Mouse (Mus musculus): ENCODE data around the gene Tigar.

Tigar gene

GRCm38 (mm10) chr6:127142154-127143123 lies 33.1 kb upstream of the Tigar start:
- peak; percentile 72 for DNase-seq (ENCODE audit: low read depth, low spot score)

GRCm38 (mm10) chr6:127138962-127139361 lies 29.6 kb upstream of the Tigar start:
- no peak for DNase-seq (ENCODE audit: low read depth, low spot score)

GRCm38 (mm10) chr6:127133433-127134245 lies 24.3 kb upstream of the Tigar start:
- no peak for DNase-seq (ENCODE audit: low read depth, low spot score)

GRCm38 (mm10) chr6:127132719-127133118 lies 23.4 kb upstream of the Tigar start:
- no peak for DNase-seq (ENCODE audit: low read depth, low spot score)

GRCm38 (mm10) chr6:127131946-127132345 lies 22.6 kb upstream of the Tigar start:
- no peak for DNase-seq (ENCODE audit: low read depth, low spot score)

- no peak for DNase-seq (ENCODE audit: low read depth, low spot score)
These were observed 21.0 kb upstream of the Tigar start for GRCm38 (mm10) chr6:127130377-127130776.

GRCm38 (mm10) chr6:127129659-127130058 lies 20.3 kb upstream of the Tigar start:
- DNase-seq (ENCODE audit: low read depth, low spot score) = no peak

GRCm38 (mm10) chr6:127123506-127123905 lies 14.1 kb upstream of the Tigar start:
- no peak for DNase-seq (ENCODE audit: low read depth, low spot score)

- DNase-seq (ENCODE audit: low read depth, low spot score) = no peak
These were observed 13.6 kb upstream of the Tigar start for GRCm38 (mm10) chr6:127122996-127123395.

GRCm38 (mm10) chr6:127122221-127122806 lies 13.0 kb upstream of the Tigar start:
- DNase-seq (ENCODE audit: low read depth, low spot score) = no peak

- no peak for DNase-seq (ENCODE audit: low read depth, low spot score)
These were observed 5.5 kb upstream of the Tigar start for GRCm38 (mm10) chr6:127114753-127115456.

GRCm38 (mm10) chr6:127108368-127109060 lies 843 bp downstream of the Tigar start:
- no peak for DNase-seq (ENCODE audit: low read depth, low spot score)

- DNase-seq (ENCODE audit: low read depth, low spot score) = no peak
These were observed 1.9 kb downstream of the Tigar start for GRCm38 (mm10) chr6:127107413-127107812.

GRCm38 (mm10) chr6:127106726-127107125 lies 2.6 kb downstream of the Tigar start:
- no peak for DNase-seq (ENCODE audit: low read depth, low spot score)

GRCm38 (mm10) chr6:127106189-127106588 lies 3.2 kb downstream of the Tigar start:
- DNase-seq (ENCODE audit: low read depth, low spot score) = no peak

GRCm38 (mm10) chr6:127105107-127105506 lies 4.2 kb downstream of the Tigar start:
- peak; percentile 35 for DNase-seq (ENCODE audit: low read depth, low spot score)

GRCm38 (mm10) chr6:127104396-127105029 lies 4.8 kb downstream of the Tigar start:
- no peak for DNase-seq (ENCODE audit: low read depth, low spot score)

GRCm38 (mm10) chr6:127103506-127104275 lies 5.7 kb downstream of the Tigar start:
- DNase-seq (ENCODE audit: low read depth, low spot score) = no peak

GRCm38 (mm10) chr6:127094565-127094964 lies 14.8 kb downstream of the Tigar start:
- no peak for DNase-seq (ENCODE audit: low read depth, low spot score)

Measured in forelimb bud, embryonic 11.5 days (tissue).